Mouse (Mus musculus) hematopoietic stem cell, adult 5-6 weeks (primary cell): ENCODE measurements around the gene Sigmar1. TPM values are rescaled to one million over a fixed set of nuclear protein-coding genes. Genes with fewer than 3 reads are reported as not detected.

Experiments
- ATAC-seq, 2 experiments: fragments of 125-278 bp in 1 of 2; replicated peaks in 1 of 2; 2 replicates each; pipeline ENCODE4 v1.8.0; 2016 to 2017; ENCODE audit warnings: inconsistent platforms in 2 of 2, mild to moderate bottlenecking in 2 of 2, moderate number of reproducible peaks in 2 of 2, low read depth in 1 of 2, moderate TSS enrichment in 1 of 2; ENCODE audit not compliant: low FRiP score in 2 of 2, poor library complexity in 2 of 2, severe bottlenecking in 2 of 2, insufficient read depth in 1 of 2, low TSS enrichment in 1 of 2
- total RNA-seq: library from RNA; stranded (forward); fragments of 172-1452, 232-1000 nt; gene quantifications from 2 replicates; pipeline ENCODE4 v1.2.3, GENCODE M21; 2017

Gene Sigmar1
- total RNA-seq, 1 experiment from 2014 or later, result 60.0 TPM

GRCm38 (mm10) chr4:41759656-41760287 lies 3.8 kb upstream of the Sigmar1 start:
- ATAC-seq, result no peak

- ATAC-seq, result peak; percentile 9 to 17; a peak in 1 of 4 replicates
Observed at GRCm38 (mm10) chr4:41759206-41759605, 3.2 kb upstream of the Sigmar1 start.

- ATAC-seq, result no peak
Observed at GRCm38 (mm10) chr4:41758701-41759100, 2.7 kb upstream of the Sigmar1 start.

GRCm38 (mm10) chr4:41758021-41758420 lies 2.1 kb upstream of the Sigmar1 start:
- ATAC-seq, result no peak

- ATAC-seq, result no peak
Observed at GRCm38 (mm10) chr4:41757321-41757720, 1.4 kb upstream of the Sigmar1 start.

- no peak for ATAC-seq
Observed at GRCm38 (mm10) chr4:41756440-41756839, 483 bp upstream of the Sigmar1 start.

GRCm38 (mm10) chr4:41754797-41755337 lies 1.1 kb downstream of the Sigmar1 start, which contains the start of gene Galt:
Gene Galt, plus strand, starts transcription at chr4:41755228.
- peak; percentile 8 to 36; a peak in 3 of 4 replicates for ATAC-seq

- no peak for ATAC-seq
Observed at GRCm38 (mm10) chr4:41745021-41745420, 10.9 kb downstream of the Sigmar1 start.

- no peak for ATAC-seq
Observed at GRCm38 (mm10) chr4:41744131-41744530, 11.8 kb downstream of the Sigmar1 start.

- peak; percentile 91 to 93 for ATAC-seq
Observed at GRCm38 (mm10) chr4:41741158-41741560, 14.8 kb downstream of the Sigmar1 start.

- peak; percentile 73 for ATAC-seq
Observed at GRCm38 (mm10) chr4:41740380-41741157, 15.4 kb downstream of the Sigmar1 start.

- ATAC-seq, result no peak
Observed at GRCm38 (mm10) chr4:41739260-41739659, 16.7 kb downstream of the Sigmar1 start.

- ATAC-seq, result no peak
Observed at GRCm38 (mm10) chr4:41738256-41738603, 17.7 kb downstream of the Sigmar1 start.

- ATAC-seq, result peak; percentile 58
Observed at GRCm38 (mm10) chr4:41737602-41738255, 18.2 kb downstream of the Sigmar1 start.

- peak; percentile 39 to 65 for ATAC-seq
Observed at GRCm38 (mm10) chr4:41731052-41731765, 24.7 kb downstream of the Sigmar1 start, which contains the start of gene Arid3c. Gene Arid3c, minus strand, starts transcription at chr4:41731142.

GRCm38 (mm10) chr4:41726826-41727621 lies 28.9 kb downstream of the Sigmar1 start:
- ATAC-seq, result no peak

- peak; percentile 96 to 97 for ATAC-seq
Observed at GRCm38 (mm10) chr4:41722918-41723351, 33.0 kb downstream of the Sigmar1 start, which contains the start of gene Dctn3. Gene Dctn3, minus strand, starts transcription at chr4:41723170.
